Mouse (Mus musculus): ENCODE data around the gene Arfip1. TPM values are rescaled to one million over a fixed set of nuclear protein-coding genes. Genes with fewer than 3 reads are reported as not detected.

The Arfip1 gene
- total RNA-seq, 2 experiments from 2014 or later, result 9.8 to 11.6 TPM

GRCm38 (mm10) chr3:84492657-84493056 is 89.8 kb downstream of the Arfip1 start:
- DNase-seq (ENCODE audit: low spot score), result no peak

GRCm38 (mm10) chr3:84492148-84492547 is 90.3 kb downstream of the Arfip1 start:
- no peak for DNase-seq (ENCODE audit: low spot score)

GRCm38 (mm10) chr3:84488716-84489115 is 93.7 kb downstream of the Arfip1 start:
- no peak for DNase-seq (ENCODE audit: low spot score)

- no peak for DNase-seq (ENCODE audit: low spot score)
Measured at GRCm38 (mm10) chr3:84484891-84485290, 97.5 kb downstream of the Arfip1 start.

GRCm38 (mm10) chr3:84484333-84484732 is 98.1 kb downstream of the Arfip1 start:
- no peak for DNase-seq (ENCODE audit: low spot score)

- no peak for DNase-seq (ENCODE audit: low spot score)
Measured at GRCm38 (mm10) chr3:84482121-84482520, 100.3 kb downstream of the Arfip1 start.

- DNase-seq (ENCODE audit: low spot score), result peak; percentile 12
Measured at GRCm38 (mm10) chr3:84481104-84481503, 101.3 kb downstream of the Arfip1 start.

GRCm38 (mm10) chr3:84480006-84480897 is 102.2 kb downstream of the Arfip1 start, which contains the start of gene Fhdc1:
Gene Fhdc1, minus strand, starts transcription at chr3:84480429.
- DNase-seq (ENCODE audit: low spot score), result peak; percentile 6

- DNase-seq (ENCODE audit: low spot score), result peak; percentile 20
Measured at GRCm38 (mm10) chr3:84479293-84480005, 103.0 kb downstream of the Arfip1 start.

- DNase-seq (ENCODE audit: low spot score), result no peak
Measured at GRCm38 (mm10) chr3:84478896-84479292, 103.5 kb downstream of the Arfip1 start.

- DNase-seq (ENCODE audit: low spot score), result no peak
Measured at GRCm38 (mm10) chr3:84478195-84478594, 104.2 kb downstream of the Arfip1 start.

GRCm38 (mm10) chr3:84477498-84477897 is 104.9 kb downstream of the Arfip1 start:
- DNase-seq (ENCODE audit: low spot score), result no peak

GRCm38 (mm10) chr3:84474981-84475775 is 107.2 kb downstream of the Arfip1 start:
- no peak for DNase-seq (ENCODE audit: low spot score)

- no peak for DNase-seq (ENCODE audit: low spot score)
Measured at GRCm38 (mm10) chr3:84474398-84474797, 108.0 kb downstream of the Arfip1 start.

- no peak for DNase-seq (ENCODE audit: low spot score)
Measured at GRCm38 (mm10) chr3:84472955-84473354, 109.5 kb downstream of the Arfip1 start.

- no peak for DNase-seq (ENCODE audit: low spot score)
Measured at GRCm38 (mm10) chr3:84472527-84472926, 109.9 kb downstream of the Arfip1 start.

- no peak for DNase-seq (ENCODE audit: low spot score)
Measured at GRCm38 (mm10) chr3:84471146-84471545, 111.3 kb downstream of the Arfip1 start.

GRCm38 (mm10) chr3:84468111-84468453 is 114.3 kb downstream of the Arfip1 start:
- no peak for DNase-seq (ENCODE audit: low spot score)

GRCm38 (mm10) chr3:84467419-84468110 is 114.9 kb downstream of the Arfip1 start:
- DNase-seq (ENCODE audit: low spot score), result no peak

GRCm38 (mm10) chr3:84465822-84466500 is 116.5 kb downstream of the Arfip1 start:
- no peak for DNase-seq (ENCODE audit: low spot score)

- DNase-seq (ENCODE audit: low spot score), result no peak
Measured at GRCm38 (mm10) chr3:84461687-84462086, 120.7 kb downstream of the Arfip1 start.
